Mouse (Mus musculus) CH12.LX (cell line): ENCODE data around the gene Asxl1. TPM values are rescaled to one million over a fixed set of nuclear protein-coding genes. Genes with fewer than 3 reads are reported as not detected.

Experiments used
- DNase-seq: peaks from one replicate; pipeline ENCODE4 v3.0.0-alpha.2; 2013; ENCODE audit errors: extremely low read depth
- H3K27ac ChIP-seq: 2 replicates; pipeline ENCODE4 v1.5.1; 2012; ENCODE audit warnings: low read depth, mild to moderate bottlenecking, control low read depth, moderate library complexity; ENCODE audit not compliant: insufficient read depth
- H3K27me3 ChIP-seq: replicated peaks from 2 replicates; pipeline ENCODE3; 2012; ENCODE audit warnings: inconsistent platforms
- H3K36me3 ChIP-seq, 2 experiments: replicated peaks in 1 of 2; 2 replicates each; pipeline versions ENCODE3 to v1.6.1; 2012; ENCODE audit warnings: inconsistent platforms in 1 of 2, low read length in 1 of 2, mild to moderate bottlenecking in 1 of 2, mixed read lengths in 1 of 2, moderate library complexity in 1 of 2; ENCODE audit not compliant: control insufficient read depth in 1 of 2, insufficient read depth in 1 of 2
- H3K4me1 ChIP-seq, 2 experiments: 2 replicates each; pipeline ENCODE4 v1.6.1; 2012; ENCODE audit warnings: inconsistent platforms in 1 of 2, moderate library complexity in 1 of 2; ENCODE audit not compliant: insufficient read depth in 2 of 2, control insufficient read depth in 1 of 2
- H3K4me2 ChIP-seq: 2 replicates; pipeline ENCODE4 v1.6.1; 2012; ENCODE audit warnings: low read depth, mild to moderate bottlenecking, control low read depth; ENCODE audit not compliant: poor library complexity, insufficient read depth, severe bottlenecking
- H3K4me3 ChIP-seq, 3 experiments: fragments of 150-350 bp in 1 of 3; sonication (generic) in 1 of 3; replicated peaks in 1 of 3; 2 replicates each; pipeline versions ENCODE3 to v1.5.1; 2011 to 2012; ENCODE audit warnings: low read depth in 2 of 3, low read length in 2 of 3, mild to moderate bottlenecking in 2 of 3, moderate library complexity in 2 of 3, control low read depth in 1 of 3, improper control_type of control experiment in 1 of 3, inconsistent platforms in 1 of 3, mixed read lengths in 1 of 3; ENCODE audit not compliant: poor library complexity in 1 of 3
- H3K79me2 ChIP-seq: replicated peaks from 2 replicates; pipeline ENCODE4 v1.6.1; 2012; ENCODE audit warnings: mild to moderate bottlenecking, moderate library complexity; ENCODE audit not compliant: control insufficient read depth, poor library complexity, insufficient read depth, severe bottlenecking; ENCODE audit errors: extremely low read depth
- H3K9ac ChIP-seq: 2 replicates; pipeline ENCODE4 v1.6.1; 2012; ENCODE audit warnings: low read depth, mild to moderate bottlenecking, control low read depth, moderate library complexity; ENCODE audit not compliant: insufficient read depth
- H3K9me3 ChIP-seq: replicated peaks from 2 replicates; pipeline ENCODE3; 2012; ENCODE audit warnings: low read length, inconsistent platforms, mixed read lengths
- BHLHE40 ChIP-seq: IDR thresholded peaks from 2 replicates; pipeline ENCODE4 v1.6.1; 2011; ENCODE audit warnings: mild to moderate bottlenecking, low read depth, low read length, improper control_type of control experiment
- CHD1 ChIP-seq: IDR thresholded peaks from 2 replicates; pipeline ENCODE4 v1.6.1; 2012; ENCODE audit warnings: low read depth, low read length, improper control_type of control experiment, inconsistent platforms
- CHD2 ChIP-seq: IDR thresholded peaks from 2 replicates; pipeline ENCODE4 v1.6.1; 2011; ENCODE audit warnings: low read length, improper control_type of control experiment
- CTCF ChIP-seq, 2 experiments: IDR thresholded peaks in 1 of 2; conservative IDR thresholded peaks in 1 of 2; 2 replicates each; pipeline ENCODE4 v1.5.1; 2011 to 2012; ENCODE audit warnings: low read depth in 2 of 2, low read length in 2 of 2, improper control_type of control experiment in 1 of 2, inconsistent platforms in 1 of 2, mild to moderate bottlenecking in 1 of 2, moderate library complexity in 1 of 2
- E2F4 ChIP-seq: IDR thresholded peaks from 2 replicates; pipeline ENCODE4 v1.6.1; 2011; ENCODE audit warnings: low read depth, low read length, improper control_type of control experiment; ENCODE audit not compliant: insufficient replicate concordance
- ELF1 ChIP-seq: IDR thresholded peaks from 2 replicates; pipeline ENCODE4 v1.6.1; 2014; ENCODE audit warnings: low read depth, mild to moderate bottlenecking, inconsistent platforms, low read length, improper control_type of control experiment
- EP300 ChIP-seq: IDR thresholded peaks from 2 replicates; pipeline ENCODE4 v1.6.1; 2011; ENCODE audit warnings: low read length, improper control_type of control experiment
- GABPA ChIP-seq: IDR thresholded peaks from 2 replicates; pipeline ENCODE4 v1.6.1; 2012; ENCODE audit warnings: low read depth, low read length, improper control_type of control experiment, inconsistent platforms; ENCODE audit not compliant: insufficient replicate concordance
- IRF4 ChIP-seq: IDR thresholded peaks from 2 replicates; pipeline ENCODE4 v1.6.1; 2014; ENCODE audit warnings: low read depth, mild to moderate bottlenecking, inconsistent platforms, low read length, improper control_type of control experiment
- KAT2A ChIP-seq: IDR thresholded peaks from 2 replicates; pipeline ENCODE4 v1.6.1; 2012; ENCODE audit warnings: low read length, improper control_type of control experiment, inconsistent platforms; ENCODE audit not compliant: insufficient replicate concordance
- MAFK ChIP-seq: IDR thresholded peaks from 2 replicates; pipeline ENCODE4 v1.6.1; 2011; ENCODE audit warnings: low read length, improper control_type of control experiment; ENCODE audit not compliant: insufficient replicate concordance
- MAX ChIP-seq: IDR thresholded peaks from 2 replicates; pipeline ENCODE4 v1.6.1; 2011; ENCODE audit warnings: low read length, improper control_type of control experiment
- MXI1 ChIP-seq: IDR thresholded peaks from 2 replicates; pipeline ENCODE4 v1.6.1; 2011; ENCODE audit warnings: mild to moderate bottlenecking, low read depth, low read length, improper control_type of control experiment
- MYC ChIP-seq: IDR thresholded peaks from 2 replicates; pipeline ENCODE4 v1.6.1; 2011; ENCODE audit warnings: low read depth, mild to moderate bottlenecking, improper control_type of control experiment, low read length
- NELFE ChIP-seq: IDR thresholded peaks from 2 replicates; pipeline ENCODE4 v1.6.1; 2011; ENCODE audit warnings: low read depth, low read length, improper control_type of control experiment
- NRF1 ChIP-seq: IDR thresholded peaks from 2 replicates; pipeline ENCODE4 v1.6.1; 2014; ENCODE audit warnings: low read depth, mild to moderate bottlenecking, inconsistent platforms, low read length, improper control_type of control experiment, moderate library complexity
- PAX5 ChIP-seq: IDR thresholded peaks from 2 replicates; pipeline ENCODE4 v1.6.1; 2012; ENCODE audit warnings: low read length, inconsistent platforms, mixed read lengths
- POLR2A ChIP-seq: IDR thresholded peaks from 2 replicates; pipeline ENCODE4 v1.6.1; 2011; ENCODE audit warnings: low read depth, mild to moderate bottlenecking, improper control_type of control experiment, low read length
- POLR2AphosphoS2 ChIP-seq: IDR thresholded peaks from 2 replicates; pipeline ENCODE4 v1.6.1; 2011; ENCODE audit warnings: low read depth, low read length, improper control_type of control experiment
- RAD21 ChIP-seq: IDR thresholded peaks from 2 replicates; pipeline ENCODE4 v1.6.1; 2011; ENCODE audit warnings: low read depth, mild to moderate bottlenecking, low read length, improper control_type of control experiment, moderate library complexity
- RCOR1 ChIP-seq: conservative IDR thresholded peaks from 2 replicates; pipeline ENCODE4 v1.6.1; 2012; ENCODE audit warnings: low read depth, mild to moderate bottlenecking, inconsistent platforms, low read length, improper control_type of control experiment
- TBP ChIP-seq: conservative IDR thresholded peaks from 2 replicates; pipeline ENCODE4 v1.6.1; 2011; ENCODE audit warnings: low read depth, low read length, improper control_type of control experiment
- TCF12 ChIP-seq: IDR thresholded peaks from 2 replicates; pipeline ENCODE4 v1.6.1; 2014; ENCODE audit warnings: low read depth, mild to moderate bottlenecking, inconsistent platforms, low read length, improper control_type of control experiment
- UBTF ChIP-seq: IDR thresholded peaks from 2 replicates; pipeline ENCODE4 v1.6.1; 2012; ENCODE audit warnings: low read depth, mild to moderate bottlenecking, inconsistent platforms, low read length, improper control_type of control experiment, moderate library complexity
- ZC3H11A ChIP-seq: IDR thresholded peaks from 2 replicates; pipeline ENCODE4 v1.6.1; 2012; ENCODE audit warnings: low read depth, mild to moderate bottlenecking, inconsistent platforms, low read length, improper control_type of control experiment
- ZNF384 ChIP-seq: IDR thresholded peaks from 2 replicates; pipeline ENCODE4 v1.6.1; 2012; ENCODE audit warnings: low read depth, low read length, improper control_type of control experiment, inconsistent platforms
- dilution Hi-C: fragments of 300-500 bp; cut with MboI; formaldehyde crosslinking; loops from 2 replicates; pipeline ENCODE4 v1.14.3; 2020; ENCODE audit warnings: low sequenced_read_pairs; ENCODE audit not compliant: extremely low pct_unique_long_range_greater_than_20kb, extremely low pct_ligation_motif_present
- in situ Hi-C: fragments of 300-500 bp; cut with MboI; formaldehyde crosslinking; loops from 3 replicates; pipeline ENCODE4 v1.14.3; 2019; ENCODE audit warnings: low sequenced_read_pairs, low pct_ligation_motif_present, low pct_unique_long_range_greater_than_20kb, mixed read lengths
- polyA plus RNA-seq: library from polyadenylated mRNA; unstranded; fragments of >175 nt; gene quantifications from 2 replicates; pipeline ENCODE4 v1.2.1, GENCODE M21; 2012; ENCODE audit warnings: low read depth; ENCODE audit not compliant: insufficient read length
- total RNA-seq, 2 experiments: library from RNA; depleted of rRNA; stranded (reverse); fragments of 300-350 nt in 1 of 2; fragments of >200 nt in 1 of 2; gene quantifications; 2 replicates each; pipeline ENCODE4 v1.2.3; 2012 to 2014

Gene Asxl1
- total and polyA plus RNA-seq, 3 experiments: 12.7 to 31.1 (median 18.0) TPM

GRCm38 (mm10) chr2:153309106-153309505 lies 36.5 kb upstream of the Asxl1 start:
- Histone ChIP-seq H3K4me1 (peaks cover 0 to 19% of the 10 kb centered on the region in 2 experiments; a peak in 2 of 4 replicates), H3K4me2 (no peak overlapping the region), H3K9me3 (no peaks in the 10 kb centered on the region), H3K27me3 (no peaks in the 10 kb centered on the region), H3K36me3 (peaks cover 0 to 36% of the 10 kb centered on the region in 2 experiments), H3K79me2 (no peaks in the 10 kb centered on the region; the same call in 1 of the 2 replicates), H3K27ac (no peak overlapping the region), H3K9ac (no peak overlapping the region)
- DNase-seq: no peak
- dilution Hi-C loops: no loop called here
- TF ChIP-seq POLR2AphosphoS2 (no peak), TBP (no peak), PAX5 (no peak), TCF12 (no peak), MAFK (no peak), MXI1 (no peak), CHD1 (no peak), KAT2A (no peak), IRF4 (no peak), E2F4 (no peak), UBTF (no peak), NELFE (no peak), ZC3H11A (no peak), NRF1 (no peak), MYC (no peak), RAD21 (no peak)
- TF ChIP-seq, all 38 proteins: peak for 0
- no peak overlapping the region for H3K4me3 ChIP-seq
- in situ Hi-C loops: loop anchor here (10.0 kb wide), 1 partner anchor 86 kb away; no protein-coding TSS in a partner anchor

- no peak overlapping the region for H3K27ac ChIP-seq
- in situ Hi-C loops (no loop called here), dilution Hi-C loops (no loop called here)
- no peak overlapping the region for H3K4me3 ChIP-seq
- H3K36me3 ChIP-seq: peaks cover 3 to 37% of the 10 kb centered on the region in 2 experiments
- H3K79me2 ChIP-seq: no peaks in the 10 kb centered on the region; the same call in 1 of the 2 replicates
- no peak overlapping the region for H3K9ac ChIP-seq
- DNase-seq: no peak
- H3K4me2 ChIP-seq: no peak overlapping the region
- H3K4me1 ChIP-seq: peaks cover 4 to 25% of the 10 kb centered on the region in 2 experiments
- no peak for TF ChIP-seq ZNF384
- TF ChIP-seq E2F4: no peak
- TF ChIP-seq ELF1: no peak
- TF ChIP-seq MYC: no peak
- TF ChIP-seq POLR2A: no peak
- no peak for TF ChIP-seq RCOR1
- TF ChIP-seq UBTF: no peak
- TF ChIP-seq CTCF (conservative IDR thresholded peaks at IDR 0.05 in 1 of 2, IDR thresholded peaks at IDR 0.05 in 1 of 2; ENCODE audit: low read depth in 2 of 2, low read length in 2 of 2): no peak
- TF ChIP-seq RAD21: no peak
- TF ChIP-seq ZC3H11A: no peak
- TF ChIP-seq MAX: no peak
- TF ChIP-seq TBP: no peak
- TF ChIP-seq CHD2: no peak
- no peak for TF ChIP-seq GABPA
- no peak for TF ChIP-seq EP300
- no peak for TF ChIP-seq BHLHE40
- no peaks in the 10 kb centered on the region for H3K9me3 ChIP-seq
- no peaks in the 10 kb centered on the region for H3K27me3 ChIP-seq
Observed at GRCm38 (mm10) chr2:153310228-153310627, 35.4 kb upstream of the Asxl1 start.
